Mouse (Mus musculus): ENCODE measurements around the gene Znrf1. TPM values are rescaled to one million over a fixed set of nuclear protein-coding genes. Genes with fewer than 3 reads are reported as not detected.

The Znrf1 gene
- polyA plus RNA-seq, 1 experiment from 2014 or later = 227 TPM

DNA sequence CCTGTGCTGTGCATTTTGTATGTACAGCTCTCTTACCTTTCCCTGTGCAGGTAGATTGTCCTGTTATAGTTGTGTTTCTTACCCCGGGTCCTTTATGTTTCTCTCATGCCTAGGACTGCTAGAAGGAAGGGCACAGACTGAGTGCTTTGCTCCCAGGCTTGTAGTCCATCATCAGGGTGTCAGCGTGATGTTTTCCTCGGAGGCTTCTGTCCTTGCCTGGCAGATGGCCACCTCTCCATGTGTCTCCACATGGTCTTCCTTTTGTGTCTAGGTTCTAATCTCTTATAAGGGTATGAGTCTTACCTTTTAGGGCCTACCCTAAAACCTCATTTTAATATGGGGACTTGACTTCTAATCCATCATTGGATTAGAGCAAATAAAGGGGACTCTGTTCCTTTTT lies 31.7 kb downstream of the Znrf1 start:
- no peak for DNase-seq (ENCODE audit: low spot score)

DNA sequence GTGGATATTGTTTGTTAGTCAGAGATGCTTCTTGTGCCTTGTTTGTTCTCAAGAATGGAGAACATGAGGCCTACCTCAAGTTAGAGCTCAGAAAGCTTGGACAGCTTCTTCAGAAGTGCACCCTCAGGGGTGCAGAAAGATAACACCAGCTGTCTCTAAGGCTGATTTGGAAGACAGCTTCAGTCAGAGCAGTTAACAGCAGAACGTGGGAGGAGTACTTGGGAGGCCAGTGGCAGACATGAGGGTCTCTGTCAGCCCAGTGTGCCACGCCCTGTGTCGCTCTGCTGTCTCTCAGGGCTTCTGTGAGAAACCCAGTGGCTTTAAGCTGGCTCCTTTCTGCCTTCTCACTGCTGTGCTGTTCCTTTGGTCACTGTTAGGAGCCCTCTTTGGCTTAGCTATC lies 32.1 kb downstream of the Znrf1 start:
- DNase-seq (ENCODE audit: low spot score) = peak; percentile 65

DNA sequence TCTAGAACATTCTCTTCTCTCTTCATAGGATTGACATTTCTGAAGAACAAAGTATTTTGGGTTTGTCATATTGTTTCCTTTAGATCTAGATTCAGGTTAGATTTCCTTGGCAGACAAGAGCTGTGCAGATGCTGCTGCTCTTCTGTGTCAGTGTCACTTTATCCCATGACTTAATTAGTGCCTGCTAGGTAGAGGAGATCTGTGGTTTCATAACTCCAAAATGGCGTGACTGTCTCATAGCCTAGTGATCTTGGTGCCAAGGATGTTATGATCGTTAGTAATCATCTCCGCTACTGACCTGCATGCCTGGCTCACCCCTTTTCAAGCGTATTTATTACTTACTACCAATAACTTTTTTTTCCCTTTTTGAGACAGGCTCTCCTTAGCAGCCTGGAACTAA lies 34.0 kb downstream of the Znrf1 start:
- no peak for DNase-seq (ENCODE audit: low spot score)

DNA sequence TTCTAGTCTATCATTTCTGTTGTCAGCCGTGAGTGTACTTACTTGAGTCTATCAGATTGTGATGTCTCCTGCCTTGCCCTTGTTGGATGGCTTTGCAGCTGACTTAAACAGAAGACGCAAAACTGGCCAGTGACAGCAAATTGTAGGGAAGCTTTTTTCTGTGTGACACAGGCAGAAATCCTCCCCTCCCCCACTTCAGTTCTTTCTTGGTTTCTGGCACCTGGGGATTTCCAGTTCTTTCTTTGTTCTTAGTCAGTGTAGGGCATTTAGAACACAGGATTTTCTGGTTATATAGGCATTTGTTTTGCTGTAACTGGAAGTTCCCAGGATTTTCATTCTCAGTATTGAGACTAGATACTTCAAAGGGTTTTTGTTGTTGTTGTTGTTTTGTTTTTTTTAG lies 34.5 kb downstream of the Znrf1 start:
- peak; percentile 64 for DNase-seq (ENCODE audit: low spot score)

DNA sequence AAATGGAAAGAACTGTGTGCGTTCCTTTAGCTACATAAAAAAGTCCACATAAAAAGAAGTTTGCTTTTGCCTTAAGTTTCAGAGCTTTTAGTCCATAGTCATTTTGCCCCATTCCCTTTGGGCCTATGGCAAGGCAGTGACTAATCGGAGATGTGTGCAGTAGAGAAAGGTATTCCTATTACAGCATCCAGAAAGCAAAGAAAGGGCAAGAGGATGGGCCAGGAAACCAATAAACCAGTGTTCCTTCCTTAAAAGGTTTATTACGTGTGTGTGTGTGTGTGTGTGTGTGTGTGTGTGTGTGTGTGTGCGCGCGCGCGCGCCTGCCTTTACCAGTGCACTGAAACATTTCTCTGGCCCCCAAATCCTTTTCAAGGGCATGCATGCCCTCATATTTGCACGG lies 35.8 kb downstream of the Znrf1 start:
- no peak for DNase-seq (ENCODE audit: low spot score)

DNA sequence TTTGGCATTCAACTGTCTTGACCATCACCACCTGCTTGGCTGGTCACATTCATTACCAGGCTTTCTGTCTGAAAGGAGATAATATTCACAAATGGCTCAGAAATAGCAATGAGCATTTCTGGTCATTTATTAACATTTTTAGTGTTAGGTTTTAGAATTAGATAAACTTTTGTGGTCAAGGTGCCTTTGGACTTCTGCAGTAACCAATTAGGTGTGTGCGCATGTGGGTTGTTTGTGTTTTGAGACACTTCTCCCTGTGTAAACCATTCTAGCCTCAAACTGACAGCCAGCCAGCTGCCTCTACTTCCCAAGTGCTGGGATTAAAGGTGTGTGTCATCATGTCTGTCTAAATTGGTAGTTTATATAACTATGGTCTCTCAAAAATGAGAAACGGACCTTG lies 36.5 kb downstream of the Znrf1 start:
- DNase-seq (ENCODE audit: low spot score) = no peak

DNA sequence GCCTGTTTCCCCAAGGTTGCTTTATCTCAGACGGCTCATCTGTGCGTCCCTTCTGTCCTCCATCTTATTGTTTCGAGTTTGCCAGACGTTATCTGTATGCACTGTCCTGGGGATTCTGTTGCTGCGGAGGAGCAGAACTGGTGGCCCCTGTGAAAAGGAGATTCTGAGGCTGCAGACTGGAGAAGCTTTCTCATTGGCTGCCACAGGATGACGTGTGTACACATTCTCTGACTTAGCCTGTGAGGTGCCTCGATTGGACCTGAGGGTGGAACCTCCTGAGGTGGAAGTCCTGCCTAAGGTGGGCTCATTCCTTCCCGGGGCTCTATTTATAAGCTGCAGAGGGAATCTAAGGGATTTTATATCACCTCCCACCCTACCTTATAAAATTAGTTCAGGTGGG lies 37.7 kb downstream of the Znrf1 start:
- no peak for DNase-seq (ENCODE audit: low spot score)

DNA sequence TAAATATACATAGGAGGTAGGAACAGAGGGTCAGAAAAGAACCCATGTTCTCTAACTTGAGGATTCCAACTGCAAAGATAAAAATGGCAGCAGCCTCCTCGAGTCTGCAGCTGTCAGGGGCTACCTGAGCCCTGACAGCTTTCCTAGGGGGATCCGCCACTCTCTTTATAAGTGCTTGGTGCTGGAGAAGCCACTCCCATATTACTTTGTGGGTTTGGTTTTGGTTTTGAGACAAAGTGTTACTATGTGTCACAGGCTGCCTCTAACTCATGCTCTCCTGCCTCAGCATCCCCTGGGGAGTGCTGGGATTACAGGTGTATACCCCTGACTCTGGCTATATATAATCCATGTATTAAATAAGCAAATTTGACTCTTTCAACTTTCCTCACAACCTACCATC lies 38.1 kb downstream of the Znrf1 start:
- DNase-seq (ENCODE audit: low spot score) = no peak

DNA sequence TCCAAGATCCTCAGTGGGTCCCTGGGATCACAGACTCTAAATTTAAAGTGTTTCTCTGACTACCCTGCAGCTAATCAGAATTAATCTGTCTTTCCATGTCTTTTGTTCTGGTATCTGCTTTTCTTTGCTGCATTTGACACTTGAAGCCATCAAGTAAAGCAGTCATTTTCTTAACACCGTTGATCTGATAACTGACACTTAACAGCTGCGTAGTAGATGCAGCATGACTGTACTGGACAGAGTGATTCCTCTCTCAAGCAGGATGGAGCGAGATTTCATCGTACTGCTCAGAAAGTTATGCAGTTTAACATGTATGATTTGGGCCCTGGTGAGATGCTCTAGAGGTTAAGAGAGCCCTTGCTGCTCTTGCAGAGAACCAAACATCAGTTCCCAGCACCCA lies 39.6 kb downstream of the Znrf1 start:
- no peak for DNase-seq (ENCODE audit: low spot score)

DNA sequence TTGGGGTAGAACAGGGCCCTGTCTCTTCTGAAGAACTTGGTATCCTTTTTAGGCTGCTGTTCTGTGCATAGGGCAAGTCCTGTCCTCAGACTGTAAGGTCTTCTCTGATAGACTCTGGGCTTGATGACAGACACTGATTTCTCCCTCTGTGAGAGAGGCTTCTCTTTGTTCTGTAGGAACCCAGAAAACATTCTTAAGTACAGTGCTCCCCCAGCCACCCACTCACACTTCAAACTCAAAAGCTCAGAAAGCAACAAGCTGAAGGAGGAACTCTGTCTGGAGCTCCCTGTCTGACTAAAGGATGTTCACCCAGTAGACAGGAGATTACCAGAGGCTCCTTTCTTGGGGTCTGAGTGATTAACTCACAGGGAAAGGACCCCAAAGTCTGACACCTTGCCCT lies 40.6 kb downstream of the Znrf1 start:
- peak; percentile 42 for DNase-seq (ENCODE audit: low spot score)

DNA sequence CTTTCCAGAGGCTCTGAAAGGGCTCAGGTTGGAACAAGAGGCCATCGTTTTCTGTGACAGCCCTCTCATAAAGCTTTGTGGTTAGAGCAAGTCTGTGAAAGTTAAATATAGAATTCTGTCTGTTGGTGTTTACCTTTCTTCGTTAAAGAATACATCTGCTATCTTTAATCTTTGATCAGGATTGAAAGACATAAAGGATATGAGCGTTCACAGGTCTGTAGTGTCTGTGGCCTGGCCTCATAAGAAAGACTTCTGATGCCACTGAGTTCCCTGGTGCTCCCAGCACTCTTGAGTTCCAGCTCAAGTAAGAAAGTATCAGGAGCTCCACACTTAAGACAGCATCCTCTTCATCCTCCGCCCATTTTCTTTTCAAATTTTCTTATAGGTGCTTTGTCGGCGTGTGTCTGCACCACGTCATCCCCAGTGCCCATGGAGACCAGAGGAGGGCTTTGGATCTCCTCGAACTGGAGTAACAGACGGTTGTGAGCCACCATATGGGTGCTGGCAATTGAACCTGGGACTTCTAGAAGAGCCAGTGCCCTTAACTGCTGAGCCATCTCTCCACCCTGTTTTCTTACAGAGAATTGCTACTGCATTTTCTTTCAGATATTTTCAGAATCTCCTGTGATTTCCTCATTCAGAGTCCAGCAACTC lies 42.1 kb downstream of the Znrf1 start:
- peak; percentile 57 for DNase-seq (ENCODE audit: low spot score)

DNA sequence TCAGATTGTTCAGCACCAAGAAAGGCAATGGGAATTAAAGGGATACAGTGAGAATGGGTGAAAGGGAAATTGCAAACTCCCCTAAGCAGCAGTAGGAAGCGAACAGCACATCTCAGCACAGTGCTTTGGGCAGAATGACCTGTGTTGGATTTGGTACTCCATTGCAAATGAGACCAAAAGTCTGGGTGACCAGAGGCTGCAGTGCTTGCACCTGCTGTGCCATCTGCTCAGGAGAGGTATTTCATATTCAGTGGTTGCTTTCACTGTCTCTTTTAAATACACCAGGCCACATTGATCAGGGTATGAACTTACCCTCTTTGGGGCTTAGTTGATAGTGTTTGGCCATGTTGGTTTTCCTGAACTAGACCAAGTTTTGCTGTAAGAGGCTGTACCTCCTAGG lies 43.4 kb downstream of the Znrf1 start:
- no peak for DNase-seq (ENCODE audit: low spot score)

DNA sequence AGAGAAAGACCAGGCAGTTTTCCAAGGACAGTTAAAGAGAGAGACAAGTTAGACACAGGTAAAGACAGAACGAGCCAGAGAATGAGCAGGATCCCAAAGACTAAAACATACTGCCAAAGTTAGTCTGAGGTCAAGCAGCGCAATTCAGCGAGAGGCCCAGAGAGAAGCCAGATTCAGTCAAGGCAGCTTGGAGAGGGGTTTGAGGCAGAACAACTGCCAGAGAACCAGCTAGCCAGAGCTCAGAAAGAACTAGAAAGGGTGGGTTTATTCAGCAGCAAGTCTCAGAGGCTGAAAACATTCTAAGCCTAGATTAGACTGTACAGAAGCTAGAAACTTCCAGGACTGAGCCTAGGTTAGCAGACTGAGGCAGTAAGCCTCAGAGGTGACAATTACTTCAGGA lies 44.4 kb downstream of the Znrf1 start:
- DNase-seq (ENCODE audit: low spot score) = no peak

DNA sequence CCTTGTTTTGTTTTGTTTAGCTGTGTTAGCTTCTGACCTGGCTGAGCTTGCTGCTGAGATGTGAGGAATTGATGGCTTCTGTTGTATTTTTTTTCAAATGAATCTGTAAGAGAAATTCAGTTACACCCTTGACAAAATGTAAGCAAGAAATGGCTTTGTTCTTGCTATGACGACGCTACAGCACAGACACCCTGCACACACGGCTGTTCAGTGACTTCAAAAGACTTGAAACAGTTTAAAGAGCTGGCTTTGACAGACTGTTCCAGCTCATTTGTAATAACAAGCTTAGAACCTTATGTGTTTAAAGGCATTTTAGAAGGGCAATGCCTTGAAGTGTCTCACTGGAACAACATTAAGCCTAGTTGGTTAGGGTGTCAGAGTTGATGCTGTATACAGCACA lies 46.5 kb downstream of the Znrf1 start:
- DNase-seq (ENCODE audit: low spot score) = peak; percentile 78

DNA sequence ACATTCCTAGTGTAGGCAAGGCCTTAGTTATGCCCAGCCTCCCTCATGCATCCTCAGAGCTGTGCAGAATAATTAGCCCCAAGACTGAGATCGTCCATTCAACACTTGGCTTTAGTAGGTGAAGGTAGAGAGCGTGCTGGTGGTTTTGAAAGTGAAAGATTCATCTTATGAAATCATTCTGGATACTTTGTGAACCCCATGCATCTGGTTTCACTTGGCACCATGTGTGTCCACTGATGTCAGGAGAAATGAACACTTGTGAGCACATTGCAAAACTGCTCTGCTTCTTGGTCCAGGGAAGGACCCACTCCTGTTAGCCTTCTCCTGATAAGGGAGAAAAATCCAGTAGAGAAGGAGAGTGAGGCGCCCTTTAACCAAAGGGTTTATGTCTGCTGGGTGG lies 49.0 kb downstream of the Znrf1 start:
- no peak for DNase-seq (ENCODE audit: low spot score)

DNA sequence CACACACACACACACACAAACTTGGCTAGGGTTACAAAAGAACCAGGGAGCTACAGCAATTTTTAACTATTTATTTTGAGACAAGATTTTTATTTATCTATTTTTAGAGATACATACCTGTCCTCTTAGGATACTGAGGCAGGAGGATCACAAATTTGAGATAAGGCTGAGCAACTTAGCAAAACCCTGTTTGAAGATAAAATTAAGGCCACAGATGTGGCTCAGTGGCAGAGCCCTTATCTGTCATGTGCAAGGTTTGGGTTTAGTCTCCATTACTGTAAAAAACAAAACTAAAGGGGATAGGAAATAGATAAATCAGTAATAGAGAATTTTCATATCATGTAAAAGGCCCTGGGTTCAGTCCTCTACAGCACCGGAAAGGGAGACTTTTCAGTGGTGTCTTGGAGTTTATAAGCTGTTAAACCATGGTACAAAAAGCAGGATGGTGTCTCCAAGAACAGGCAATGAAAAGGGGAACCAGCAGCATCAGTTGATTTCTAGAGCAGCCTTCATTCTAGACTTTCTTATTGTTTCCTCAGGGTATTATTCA lies 51.7 kb downstream of the Znrf1 start:
- no peak for DNase-seq (ENCODE audit: low spot score)

DNA sequence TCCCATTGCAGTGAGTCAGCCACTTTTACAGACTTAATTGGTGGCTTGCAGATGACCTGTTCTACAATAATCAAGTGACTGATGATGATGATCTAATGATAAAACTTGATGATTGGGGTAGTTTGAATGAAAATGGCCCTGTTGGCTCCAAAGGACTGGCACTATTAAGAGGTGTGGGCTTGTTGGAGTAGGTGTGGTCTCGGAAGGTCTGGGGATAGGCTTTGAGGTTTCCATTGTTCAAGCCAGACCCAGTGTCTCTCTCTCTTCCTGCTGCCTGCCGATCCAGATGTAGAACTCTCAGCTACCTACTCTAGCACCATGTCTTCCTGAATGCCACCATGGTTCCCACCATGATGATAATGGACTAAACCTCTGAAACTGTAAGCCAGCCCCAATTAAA lies 52.4 kb downstream of the Znrf1 start:
- no peak for DNase-seq (ENCODE audit: low spot score)

DNA sequence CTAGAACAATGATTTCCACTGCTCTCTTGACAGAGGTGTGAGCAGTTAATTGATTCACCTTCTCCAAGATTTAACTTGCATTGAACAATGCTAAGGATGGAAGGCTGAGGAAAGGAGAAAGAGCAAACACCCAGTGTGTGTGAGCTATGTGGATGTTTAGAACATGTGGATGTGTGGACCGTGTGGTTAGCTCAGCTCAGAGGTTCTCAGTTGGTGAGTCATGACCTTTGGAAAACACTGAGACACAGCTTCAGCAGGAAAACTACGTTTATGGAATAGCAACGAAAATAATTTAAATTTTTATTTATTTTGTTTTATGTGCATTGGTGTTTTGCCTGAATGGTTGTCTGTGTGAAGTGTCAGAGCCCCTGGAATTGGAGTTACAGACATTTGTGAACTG lies 54.3 kb downstream of the Znrf1 start:
- DNase-seq (ENCODE audit: low spot score) = no peak

DNA sequence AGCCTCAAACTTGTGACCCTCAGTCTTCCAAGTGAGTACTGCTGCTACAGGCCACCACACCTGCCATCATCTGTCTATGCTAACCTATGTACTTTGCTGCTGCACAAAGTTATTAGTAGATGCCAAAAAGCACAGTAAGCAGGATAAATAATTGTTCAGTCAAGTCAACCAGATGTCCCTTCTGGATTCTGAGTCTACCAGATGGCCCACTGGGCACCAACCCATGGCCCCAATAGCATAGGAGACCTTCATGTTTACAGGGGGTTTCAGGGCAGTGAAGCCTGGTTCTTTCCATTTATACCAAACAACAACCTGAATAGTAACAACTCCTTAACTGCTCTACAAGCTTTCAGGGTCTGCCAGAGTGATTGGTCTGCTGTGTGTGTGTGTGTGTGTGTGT lies 55.3 kb downstream of the Znrf1 start:
- DNase-seq (ENCODE audit: low spot score) = no peak

DNA sequence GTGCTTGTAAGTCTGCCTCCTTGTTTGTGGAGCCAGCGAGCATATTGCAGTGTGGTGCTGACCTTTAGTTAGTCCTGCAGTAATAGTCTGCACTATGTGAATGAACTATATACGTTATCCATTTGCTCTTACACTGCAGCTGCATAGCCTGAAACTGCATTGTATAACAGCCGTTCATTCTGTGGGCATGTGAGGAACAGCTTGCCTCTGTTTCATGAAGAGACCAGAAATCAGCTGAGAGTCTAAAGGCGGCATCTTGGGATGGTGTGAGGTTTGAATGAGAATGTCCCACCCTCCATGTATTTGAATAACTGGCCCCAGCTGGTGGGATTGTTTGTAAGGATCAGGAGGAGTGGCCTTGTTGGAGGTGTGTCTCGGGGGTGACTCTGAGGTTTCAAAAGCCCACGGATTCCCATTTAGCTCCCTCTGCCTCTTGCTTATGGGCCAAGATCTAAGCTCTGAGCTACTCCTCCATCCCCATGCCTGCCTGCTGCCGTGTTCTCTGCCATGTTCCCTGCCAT lies 56.6 kb downstream of the Znrf1 start:
- DNase-seq (ENCODE audit: low spot score) = peak; percentile 46

DNA sequence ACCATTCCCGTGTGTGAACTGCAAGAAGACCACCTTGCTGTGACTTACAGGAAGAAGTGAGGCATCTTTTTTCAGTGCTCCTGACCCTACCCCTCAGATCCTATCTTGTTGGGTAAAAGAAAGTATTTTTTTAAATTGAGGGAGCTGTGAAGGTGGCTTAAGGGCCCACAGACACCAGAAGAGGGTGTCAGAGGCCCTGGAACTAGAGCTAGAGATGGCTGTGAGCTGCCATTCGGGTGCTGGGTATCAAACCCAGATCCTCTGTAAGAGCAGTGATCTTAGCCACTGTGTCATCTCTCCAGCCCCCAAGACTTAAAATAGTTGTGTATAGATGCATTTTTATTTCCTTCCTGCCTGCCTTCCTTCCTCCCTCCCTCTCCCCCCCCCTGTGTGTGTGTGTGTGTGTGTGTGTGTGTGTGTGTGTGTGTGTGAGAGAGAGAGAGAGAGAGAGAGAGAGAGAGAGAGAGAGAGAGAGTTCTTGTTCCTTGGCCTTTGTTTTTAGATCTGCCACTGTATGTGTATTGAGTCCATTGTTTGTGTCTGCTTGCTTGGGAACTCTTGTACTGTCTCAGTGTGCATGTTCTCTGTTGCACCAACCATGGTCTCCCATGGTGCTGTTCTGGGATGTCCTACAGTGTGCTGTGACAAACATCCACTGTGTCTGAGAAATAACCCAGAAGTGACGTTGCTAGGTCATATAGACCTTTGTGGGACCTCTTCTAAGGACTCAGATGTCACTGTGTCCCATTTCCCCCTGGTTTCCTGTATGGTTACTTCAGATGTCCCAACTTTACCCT lies 58.3 kb downstream of the Znrf1 start:
- DNase-seq (ENCODE audit: low spot score) = peak; percentile 53

DNA sequence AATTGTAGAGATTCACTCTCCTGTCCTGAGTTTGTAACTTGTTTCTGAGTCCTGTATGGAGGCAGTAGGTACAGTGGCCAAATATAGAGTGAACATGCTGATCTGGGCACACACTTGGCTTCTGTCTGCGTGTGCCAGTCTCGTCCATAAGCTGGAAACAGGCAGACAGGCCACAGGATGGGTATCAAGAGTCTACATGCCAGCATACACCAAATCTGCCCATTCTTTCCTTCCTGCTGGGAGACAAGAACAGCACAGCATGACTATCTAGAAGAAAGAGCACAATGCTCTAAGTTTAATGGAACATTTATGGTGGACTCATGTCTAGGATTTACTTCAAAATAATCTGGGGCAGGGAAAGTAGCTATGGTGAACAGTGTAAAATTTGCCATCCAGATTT lies 59.1 kb downstream of the Znrf1 start:
- DNase-seq (ENCODE audit: low spot score) = no peak

Measured in thymus, postnatal 0 days (tissue).